Mouse (Mus musculus): ENCODE measurements around the gene Sorbs1. TPM values are rescaled to one million over a fixed set of nuclear protein-coding genes. Genes with fewer than 3 reads are reported as not detected.

The Sorbs1 gene
- polyA plus RNA-seq, 1 experiment: 38.8 TPM

GRCm38 (mm10) chr19:40392795-40393392 lies 120.7 kb downstream of the Sorbs1 start:
- Histone ChIP-seq H3K36me3 (ENCODE audit: control insufficient read depth, insufficient read depth) (no peaks in the 10 kb centered on the region), H3ac (ENCODE audit: control insufficient read depth, insufficient read length) (no peak overlapping the region), H3K4me2 (ENCODE audit: low read depth) (no peak overlapping the region), H3K27me3 (ENCODE audit: control insufficient read depth, insufficient read depth, insufficient read length) (no peaks in the 10 kb centered on the region), H3K4me3 (no peak overlapping the region), H3K79me2 (ENCODE audit: control insufficient read depth, insufficient read depth) (no peaks in the 10 kb centered on the region)
- TF ChIP-seq E2F4 (IDR thresholded peaks at IDR 0.05; ENCODE audit: insufficient read depth) (no peak), POLR2AphosphoS2 (IDR thresholded peaks at IDR 0.05; ENCODE audit: insufficient read length, low read depth) (no peak), MAX (IDR thresholded peaks at IDR 0.05; ENCODE audit: low read depth) (no peak), TCF12 (IDR thresholded peaks at IDR 0.05; ENCODE audit: insufficient read depth, poor library complexity, severe bottlenecking) (no peak), USF1 (IDR thresholded peaks at IDR 0.05; ENCODE audit: low read depth) (no peak), MYOG (IDR thresholded peaks at IDR 0.05; ENCODE audit: control insufficient read depth in 1 of 3, insufficient read depth in 1 of 3, insufficient read length in 2 of 3, low read depth in 2 of 3) (no peak), SRF (IDR thresholded peaks at IDR 0.05; ENCODE audit: control insufficient read depth, insufficient read length, low read depth) (no peak), REST (IDR thresholded peaks at IDR 0.05; ENCODE audit: insufficient read depth, insufficient read length) (no peak), TCF3 (IDR thresholded peaks at IDR 0.05; ENCODE audit: insufficient read length, low read depth) (no peak), POLR2A (IDR thresholded peaks at IDR 0.05; ENCODE audit: insufficient read length, low read depth) (no peak), CEBPB (IDR thresholded peaks at IDR 0.05; ENCODE audit: insufficient read depth, poor library complexity, severe bottlenecking) (no peak), MYOD1 (IDR thresholded peaks at IDR 0.05; ENCODE audit: control insufficient read depth in 1 of 3, insufficient read length in 2 of 3, low read depth in 2 of 3) (no peak)

- Histone ChIP-seq H3K36me3 (ENCODE audit: control insufficient read depth, insufficient read depth) (no peaks in the 10 kb centered on the region), H3K79me2 (ENCODE audit: control insufficient read depth, insufficient read depth) (no peaks in the 10 kb centered on the region), H3K4me2 (ENCODE audit: low read depth) (no peak overlapping the region), H3K27me3 (ENCODE audit: control insufficient read depth, insufficient read depth, insufficient read length) (no peaks in the 10 kb centered on the region), H3K4me3 (no peak overlapping the region), H3ac (ENCODE audit: control insufficient read depth, insufficient read length) (no peak overlapping the region)
- TF ChIP-seq TCF3 (IDR thresholded peaks at IDR 0.05; ENCODE audit: insufficient read length, low read depth) (no peak), POLR2A (IDR thresholded peaks at IDR 0.05; ENCODE audit: insufficient read length, low read depth) (no peak), MYOD1 (IDR thresholded peaks at IDR 0.05; ENCODE audit: control insufficient read depth in 1 of 3, insufficient read length in 2 of 3, low read depth in 2 of 3) (no peak), REST (IDR thresholded peaks at IDR 0.05; ENCODE audit: insufficient read depth, insufficient read length) (no peak), USF1 (IDR thresholded peaks at IDR 0.05; ENCODE audit: low read depth) (no peak), CEBPB (IDR thresholded peaks at IDR 0.05; ENCODE audit: insufficient read depth, poor library complexity, severe bottlenecking) (no peak), TCF12 (IDR thresholded peaks at IDR 0.05; ENCODE audit: insufficient read depth, poor library complexity, severe bottlenecking) (no peak), E2F4 (IDR thresholded peaks at IDR 0.05; ENCODE audit: insufficient read depth) (no peak)
Observed at GRCm38 (mm10) chr19:40391469-40391868, 122.1 kb downstream of the Sorbs1 start.

DNA sequence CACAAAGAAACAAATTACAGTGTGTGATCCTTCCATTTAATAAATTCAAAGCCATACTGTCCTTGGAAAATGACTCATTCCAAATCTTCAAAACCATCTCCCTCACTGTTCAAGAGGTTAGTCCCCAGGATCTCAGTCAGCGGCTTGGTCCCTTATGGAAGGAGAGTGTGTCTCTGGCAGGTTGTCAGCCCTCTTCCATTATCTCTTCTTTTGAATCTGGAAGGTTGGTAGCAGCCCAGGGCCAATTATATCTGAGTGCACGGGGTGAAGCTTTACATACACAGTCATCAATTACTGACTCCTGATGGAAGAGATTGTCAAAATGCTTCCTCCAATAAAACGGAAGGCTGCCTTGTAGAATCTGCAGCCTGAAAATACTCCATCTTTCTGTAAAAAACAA lies 126.7 kb downstream of the Sorbs1 start:
- no peak overlapping the region for H3K4me3 ChIP-seq
- TF ChIP-seq TCF12 (IDR thresholded peaks at IDR 0.05; ENCODE audit: insufficient read depth, poor library complexity, severe bottlenecking) (no peak), USF1 (IDR thresholded peaks at IDR 0.05; ENCODE audit: low read depth) (no peak), POLR2A (IDR thresholded peaks at IDR 0.05; ENCODE audit: insufficient read length, low read depth) (no peak), E2F4 (IDR thresholded peaks at IDR 0.05; ENCODE audit: insufficient read depth) (no peak), CEBPB (IDR thresholded peaks at IDR 0.05; ENCODE audit: insufficient read depth, poor library complexity, severe bottlenecking) (no peak), REST (IDR thresholded peaks at IDR 0.05; ENCODE audit: insufficient read depth, insufficient read length) (no peak), MYOD1 (IDR thresholded peaks at IDR 0.05; ENCODE audit: control insufficient read depth in 1 of 3, insufficient read length in 2 of 3, low read depth in 2 of 3) (no peak), MYOG (IDR thresholded peaks at IDR 0.05; ENCODE audit: control insufficient read depth in 1 of 3, insufficient read depth in 1 of 3, insufficient read length in 2 of 3, low read depth in 2 of 3) (no peak), MAX (IDR thresholded peaks at IDR 0.05; ENCODE audit: low read depth) (no peak), TCF3 (IDR thresholded peaks at IDR 0.05; ENCODE audit: insufficient read length, low read depth) (no peak)
- H3ac ChIP-seq (ENCODE audit: control insufficient read depth, insufficient read length): no peak overlapping the region
- no peaks in the 10 kb centered on the region for H3K27me3 ChIP-seq (ENCODE audit: control insufficient read depth, insufficient read depth, insufficient read length)
- H3K36me3 ChIP-seq (ENCODE audit: control insufficient read depth, insufficient read depth): no peaks in the 10 kb centered on the region
- no peak overlapping the region for H3K4me2 ChIP-seq (ENCODE audit: low read depth)
- H3K79me2 ChIP-seq (ENCODE audit: control insufficient read depth, insufficient read depth): no peaks in the 10 kb centered on the region

- no peaks in the 10 kb centered on the region for H3K79me2 ChIP-seq (ENCODE audit: control insufficient read depth, insufficient read depth)
- H3K27me3 ChIP-seq (ENCODE audit: control insufficient read depth, insufficient read depth, insufficient read length): no peaks in the 10 kb centered on the region
- H3ac ChIP-seq (ENCODE audit: control insufficient read depth, insufficient read length): no peak overlapping the region
- TF ChIP-seq TCF12 (IDR thresholded peaks at IDR 0.05; ENCODE audit: insufficient read depth, poor library complexity, severe bottlenecking) (peak; percentile 46), MYOG (IDR thresholded peaks at IDR 0.05; ENCODE audit: control insufficient read depth in 1 of 3, insufficient read depth in 1 of 3, insufficient read length in 2 of 3, low read depth in 2 of 3) (peak in 2 of 3 experiments; percentile 11 to 46), POLR2AphosphoS2 (IDR thresholded peaks at IDR 0.05; ENCODE audit: insufficient read length, low read depth) (no peak), SRF (IDR thresholded peaks at IDR 0.05; ENCODE audit: control insufficient read depth, insufficient read length, low read depth) (no peak), TCF3 (IDR thresholded peaks at IDR 0.05; ENCODE audit: insufficient read length, low read depth) (no peak), MYOD1 (IDR thresholded peaks at IDR 0.05; ENCODE audit: control insufficient read depth in 1 of 3, insufficient read length in 2 of 3, low read depth in 2 of 3) (peak in 2 of 3 experiments; percentile 6 to 45)
- no peaks in the 10 kb centered on the region for H3K36me3 ChIP-seq (ENCODE audit: control insufficient read depth, insufficient read depth)
- H3K4me2 ChIP-seq (ENCODE audit: low read depth): no peak overlapping the region
- no peak overlapping the region for H3K4me3 ChIP-seq
Observed at GRCm38 (mm10) chr19:40385334-40385733, 128.2 kb downstream of the Sorbs1 start.

DNA sequence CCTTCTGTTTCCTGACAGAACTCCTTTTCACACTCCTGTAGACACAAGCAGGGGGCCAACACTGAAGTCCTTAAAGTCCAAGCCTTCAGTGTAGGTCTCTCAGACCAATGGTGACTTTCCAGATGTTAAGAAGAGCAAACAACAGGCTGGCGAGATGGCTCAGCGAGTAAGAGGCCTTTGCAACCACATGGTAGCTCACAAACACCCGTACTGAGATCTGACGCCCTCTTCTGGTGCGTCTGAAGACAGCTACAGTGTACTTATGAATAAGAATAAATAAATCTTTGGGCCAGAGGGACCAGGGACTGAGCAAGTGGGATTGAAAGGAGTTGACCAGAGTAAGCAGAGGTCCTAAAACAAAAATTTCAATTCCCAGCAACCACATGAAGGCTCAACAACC lies 129.6 kb downstream of the Sorbs1 start:
- no peaks in the 10 kb centered on the region for H3K27me3 ChIP-seq (ENCODE audit: control insufficient read depth, insufficient read depth, insufficient read length)
- no peak overlapping the region for H3K4me2 ChIP-seq (ENCODE audit: low read depth)
- no peak overlapping the region for H3ac ChIP-seq (ENCODE audit: control insufficient read depth, insufficient read length)
- H3K4me3 ChIP-seq: no peak overlapping the region
- no peaks in the 10 kb centered on the region for H3K36me3 ChIP-seq (ENCODE audit: control insufficient read depth, insufficient read depth)
- no peaks in the 10 kb centered on the region for H3K79me2 ChIP-seq (ENCODE audit: control insufficient read depth, insufficient read depth)
- TF ChIP-seq REST (IDR thresholded peaks at IDR 0.05; ENCODE audit: insufficient read depth, insufficient read length) (no peak), USF1 (IDR thresholded peaks at IDR 0.05; ENCODE audit: low read depth) (no peak), POLR2AphosphoS2 (IDR thresholded peaks at IDR 0.05; ENCODE audit: insufficient read length, low read depth) (no peak), MYOD1 (IDR thresholded peaks at IDR 0.05; ENCODE audit: control insufficient read depth in 1 of 3, insufficient read length in 2 of 3, low read depth in 2 of 3) (no peak), TCF12 (IDR thresholded peaks at IDR 0.05; ENCODE audit: insufficient read depth, poor library complexity, severe bottlenecking) (no peak), SRF (IDR thresholded peaks at IDR 0.05; ENCODE audit: control insufficient read depth, insufficient read length, low read depth) (no peak), TCF3 (IDR thresholded peaks at IDR 0.05; ENCODE audit: insufficient read length, low read depth) (no peak), MAX (IDR thresholded peaks at IDR 0.05; ENCODE audit: low read depth) (no peak), CEBPB (IDR thresholded peaks at IDR 0.05; ENCODE audit: insufficient read depth, poor library complexity, severe bottlenecking) (no peak), MYOG (IDR thresholded peaks at IDR 0.05; ENCODE audit: control insufficient read depth in 1 of 3, insufficient read depth in 1 of 3, insufficient read length in 2 of 3, low read depth in 2 of 3) (no peak), POLR2A (IDR thresholded peaks at IDR 0.05; ENCODE audit: insufficient read length, low read depth) (no peak), E2F4 (IDR thresholded peaks at IDR 0.05; ENCODE audit: insufficient read depth) (no peak)

All from myocyte (in vitro differentiated cells).